8 mouse cellular contexts compared by ENCODE assay signal in the genomic region with DNA sequence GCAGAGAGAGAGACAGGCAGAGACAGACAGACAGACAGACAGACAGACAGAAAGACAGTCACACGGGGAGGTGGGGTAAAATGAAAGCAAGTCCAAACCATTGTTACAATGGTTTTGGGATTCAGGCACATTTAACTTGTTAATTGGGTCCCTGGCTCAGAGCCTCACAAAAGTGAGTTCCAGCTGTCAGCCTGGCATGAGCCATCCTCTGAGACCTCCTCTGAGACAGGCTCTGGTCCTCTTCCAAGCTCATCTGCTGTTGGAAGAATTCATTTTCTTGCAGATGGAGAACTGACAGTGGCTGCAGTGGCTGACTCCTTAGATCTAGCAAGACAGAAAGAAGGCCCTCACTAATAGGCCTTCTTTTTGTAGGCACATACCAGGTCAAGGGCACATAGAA. TPM values are rescaled to one million over a fixed set of nuclear protein-coding genes. Genes with fewer than 3 reads are reported as not detected.
DNase-seq lines count a peak whose midpoint lies in the region; ATAC-seq lines count a peak whose summit lies in the region.

No protein-coding gene starts in this region.

- H3K9ac ChIP-seq in forebrain, embryonic 13.5 days = no peak overlapping the region
- H3K9ac ChIP-seq in forebrain, embryonic 12.5 days = no peak overlapping the region
- no peak overlapping the region for H3K9ac ChIP-seq in lung, embryonic 16.5 days (ENCODE audit: low read length)

- no peaks in the 10 kb centered on the region for H3K27me3 ChIP-seq in forebrain, embryonic 13.5 days
- no peaks in the 10 kb centered on the region for H3K27me3 ChIP-seq in forebrain, embryonic 12.5 days
- H3K27me3 ChIP-seq in lung, embryonic 16.5 days (ENCODE audit: control insufficient read depth, insufficient read depth, low read depth, low read length) = no peaks in the 10 kb centered on the region

- H3K9me3 ChIP-seq in forebrain, embryonic 13.5 days (replicated peaks) = no peaks in the 10 kb centered on the region
- H3K9me3 ChIP-seq in forebrain, embryonic 12.5 days = no peaks in the 10 kb centered on the region
- H3K9me3 ChIP-seq in lung, embryonic 16.5 days (ENCODE audit: control insufficient read depth, low read length) = no peaks in the 10 kb centered on the region

- H3K4me2 ChIP-seq in forebrain, embryonic 13.5 days = no peak overlapping the region
- H3K4me2 ChIP-seq in forebrain, embryonic 12.5 days = no peak overlapping the region
- no peak overlapping the region for H3K4me2 ChIP-seq in lung, embryonic 16.5 days (ENCODE audit: low read depth, low read length)

- no peaks in the 10 kb centered on the region for H3K36me3 ChIP-seq in forebrain, embryonic 13.5 days (ENCODE audit: poor library complexity, severe bottlenecking)
- no peaks in the 10 kb centered on the region for H3K36me3 ChIP-seq in forebrain, embryonic 12.5 days (replicated peaks)
- H3K36me3 ChIP-seq in lung, embryonic 16.5 days (ENCODE audit: control insufficient read depth, insufficient read depth, low read length) = no peaks in the 10 kb centered on the region

- peaks cover 13% of the 10 kb centered on the region for H3K4me1 ChIP-seq in forebrain, embryonic 13.5 days
- no peaks in the 10 kb centered on the region for H3K4me1 ChIP-seq in forebrain, embryonic 12.5 days
- peaks cover 4% of the 10 kb centered on the region for H3K4me1 ChIP-seq in lung, embryonic 16.5 days (replicated peaks; ENCODE audit: control insufficient read depth, insufficient read depth, low read length)

- WGBS in forebrain, embryonic 13.5 days = 26% methylated on average over 1 of the region's 1 CpGs
- 31% methylated on average over 1 of the region's 1 CpGs for WGBS in forebrain, embryonic 12.5 days
- 21% methylated on average over 1 of the region's 1 CpGs for WGBS in lung, embryonic 16.5 days

- peak; percentile 74 for ATAC-seq in forebrain, embryonic 13.5 days
- ATAC-seq in forebrain, embryonic 12.5 days (ENCODE audit: low FRiP score) = no peak
- peak; percentile 56 for ATAC-seq in lung, embryonic 16.5 days (ENCODE audit: low read depth)
- ATAC-seq in erythroid progenitor cell, adult 5-6 weeks (replicated peaks; ENCODE audit: low FRiP score, poor library complexity, severe bottlenecking) = no peak
- ATAC-seq in activated CD4-positive, CD25-positive, alpha-beta regulatory T cell, adult 4 months = no peak

- H3K4me3 ChIP-seq in forebrain, embryonic 13.5 days = no peak overlapping the region
- H3K4me3 ChIP-seq in forebrain, embryonic 12.5 days (replicated peaks) = no peak overlapping the region
- H3K4me3 ChIP-seq in lung, embryonic 16.5 days (ENCODE audit: low read length) = no peak overlapping the region

- DNase-seq in lung, postnatal 25 days (ENCODE audit: low spot score) = no peak
- DNase-seq in layer of hippocampus, adult 9-10 months (ENCODE audit: low spot score) = peak; percentile 42
- peak; percentile 78 to 79 for DNase-seq in right cerebral cortex, postnatal 10 days (ENCODE audit: low spot score in 2 of 2)

- no peak overlapping the region for H3K27ac ChIP-seq in forebrain, embryonic 13.5 days
- H3K27ac ChIP-seq in forebrain, embryonic 12.5 days = no peak overlapping the region
- H3K27ac ChIP-seq in lung, embryonic 16.5 days (ENCODE audit: low read length) = no peak overlapping the region

RNA-seq across cellular contexts. Expression of a gene that starts 6.9 kb away (rescaled TPM):
- polyA plus RNA-seq in forebrain, embryonic 13.5 days (2015; fragmentation: Nextera tagmentation; extraction: Ambion mirVana) = 14.6 and 14.8 TPM in 2 replicates
- 8.3 and 9.0 TPM in 2 replicates for polyA plus RNA-seq in forebrain, embryonic 12.5 days (2016; fragmentation: Nextera tagmentation; extraction: Ambion mirVana)
- 33.3 and 33.4 TPM in 2 replicates for polyA plus RNA-seq in lung, embryonic 16.5 days (2015; fragmentation: Nextera tagmentation; extraction: Ambion mirVana)
- total RNA-seq in erythroid progenitor cell, adult 5-6 weeks (2015; ENCODE audit: low replicate concordance) = not detected in 2 replicates
- total RNA-seq in erythroid progenitor cell, adult 5-6 weeks (2017; ENCODE audit: low replicate concordance) = not detected in 2 replicates
- polyA plus RNA-seq in activated CD4-positive, CD25-positive, alpha-beta regulatory T cell, adult 4 months (2017; shearing (Covaris generic)) = not detected

Comparison
In these comparisons a context has a peak if more than half of its experiments do, and no peak if none do; other contexts are left out.
1. ATAC-seq: peak in forebrain, embryonic 13.5 days (single experiment) and lung, embryonic 16.5 days (single experiment); none in forebrain, embryonic 12.5 days (single experiment), erythroid progenitor cell, adult 5-6 weeks (single experiment) and activated CD4-positive, CD25-positive, alpha-beta regulatory T cell, adult 4 months (single experiment).